Mouse (Mus musculus) thymus, adult 2 months (tissue): ENCODE data around the gene Pten. TPM values are rescaled to one million over a fixed set of nuclear protein-coding genes. Genes with fewer than 3 reads are reported as not detected.
"Not testable (repeated sequence)": the region's sequence is repeated elsewhere in the genome, so short reads cannot be mapped to it uniquely, and the experiment has no call there.

ENCODE experiments used
- DNase-seq: peaks from one replicate; pipeline ENCODE4 v3.0.0; 2021
- H3K27ac ChIP-seq: fragments of 200-500 bp; 2 replicates; pipeline ENCODE4 v1.5.1; 2012; ENCODE audit warnings: low read length, control low read depth; ENCODE audit not compliant: control insufficient read depth, insufficient read depth
- H3K27me3 ChIP-seq: fragments of 200-500 bp; 2 replicates; pipeline ENCODE4 v1.6.1; 2012; ENCODE audit warnings: mild to moderate bottlenecking, low read length, moderate library complexity, mixed read lengths; ENCODE audit not compliant: control insufficient read depth, insufficient read depth
- H3K36me3 ChIP-seq: fragments of 200-500 bp; 2 replicates; pipeline ENCODE4 v1.6.1; 2012; ENCODE audit warnings: mild to moderate bottlenecking, low read length, moderate library complexity; ENCODE audit not compliant: control insufficient read depth, insufficient read depth
- H3K4me1 ChIP-seq: fragments of 200-500 bp; replicated peaks from 2 replicates; pipeline ENCODE4 v1.6.1; 2012; ENCODE audit warnings: low read length; ENCODE audit not compliant: control insufficient read depth, insufficient read depth
- H3K4me3 ChIP-seq: fragments of 200-500 bp; 2 replicates; pipeline ENCODE4 v1.5.1; 2012; ENCODE audit warnings: mild to moderate bottlenecking, low read length, control low read depth, moderate library complexity; ENCODE audit not compliant: control insufficient read depth, insufficient read depth
- CTCF ChIP-seq: fragments of 200-500 bp; IDR thresholded peaks from 2 replicates; pipeline ENCODE4 v1.5.1; 2012; ENCODE audit warnings: mild to moderate bottlenecking, control low read depth, low read length, moderate library complexity, borderline replicate concordance; ENCODE audit not compliant: control insufficient read depth, poor library complexity, insufficient read depth; ENCODE audit errors: extremely low read depth
- POLR2A ChIP-seq: fragments of 200-500 bp; IDR thresholded peaks from 2 replicates; pipeline ENCODE4 v1.6.1; 2012; ENCODE audit warnings: mild to moderate bottlenecking, low read length, control low read depth, moderate library complexity; ENCODE audit not compliant: control insufficient read depth, poor library complexity, insufficient read depth; ENCODE audit errors: extremely low read depth
- WGBS: fragments of 180-500 bp; shearing (Covaris S2); methylation state at CpG from one replicate; pipeline ENCODE4 v1.1.7; 2018; 5-methylcytosine and 5-hydroxymethylcytosine counted together
- polyA plus RNA-seq: library from polyadenylated mRNA; depleted of rRNA; stranded (reverse); fragments of >200 nt; gene quantifications from 2 replicates; pipeline ENCODE4 v1.2.3, GENCODE M21; 2012

The Pten gene
- polyA plus RNA-seq, 1 experiment: 37.0 TPM

DNA sequence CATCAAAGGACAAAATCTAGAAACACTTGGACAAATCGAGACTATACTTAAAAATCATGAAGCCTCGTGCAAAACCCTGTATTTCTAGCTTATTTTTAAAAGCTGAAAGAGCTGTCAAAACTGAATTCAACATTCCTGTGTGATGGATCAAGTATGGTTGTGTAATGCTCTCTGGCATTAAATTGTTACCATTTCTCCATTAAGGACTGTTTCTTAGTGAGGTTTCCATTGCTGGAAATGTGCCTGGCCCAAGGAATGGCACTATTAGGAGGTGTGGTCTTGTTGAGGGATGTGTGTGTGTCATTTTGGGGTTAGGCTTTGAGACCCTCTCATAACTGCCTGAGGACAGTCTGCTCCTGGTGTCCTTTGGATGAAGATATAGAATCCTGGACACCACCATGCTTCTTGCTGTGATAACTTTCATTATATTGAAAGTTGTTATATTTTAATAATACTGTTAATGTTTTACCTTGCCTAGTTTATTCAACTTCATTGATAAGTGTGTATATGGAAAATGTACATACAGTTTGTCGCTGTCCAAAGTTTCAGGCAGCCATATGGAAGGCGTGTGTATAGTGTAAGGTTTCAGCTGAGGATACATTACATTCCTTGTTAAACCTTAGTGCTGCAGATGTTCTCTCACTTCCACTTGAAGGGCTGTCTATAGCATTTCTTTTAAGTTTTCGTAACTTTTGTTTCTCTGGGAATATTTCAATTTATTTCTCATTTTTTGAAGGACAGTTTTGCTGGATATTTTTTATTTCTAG lies 24.2 kb downstream of the Pten start:
- Histone ChIP-seq H3K27me3 (no peaks in the 10 kb centered on the region), H3K4me1 (peaks cover 2% of the 10 kb centered on the region; the same call in 1 of the 2 replicates), H3K4me3 (no peak overlapping the region), H3K36me3 (peaks cover 4% of the 10 kb centered on the region; the same call in 1 of the 2 replicates), H3K27ac (no peak overlapping the region)
- TF ChIP-seq POLR2A: no peak
- TF ChIP-seq CTCF: no peak
- DNase-seq: no peak
- WGBS: 93% methylated on average over 5 of the region's 5 CpGs

DNA sequence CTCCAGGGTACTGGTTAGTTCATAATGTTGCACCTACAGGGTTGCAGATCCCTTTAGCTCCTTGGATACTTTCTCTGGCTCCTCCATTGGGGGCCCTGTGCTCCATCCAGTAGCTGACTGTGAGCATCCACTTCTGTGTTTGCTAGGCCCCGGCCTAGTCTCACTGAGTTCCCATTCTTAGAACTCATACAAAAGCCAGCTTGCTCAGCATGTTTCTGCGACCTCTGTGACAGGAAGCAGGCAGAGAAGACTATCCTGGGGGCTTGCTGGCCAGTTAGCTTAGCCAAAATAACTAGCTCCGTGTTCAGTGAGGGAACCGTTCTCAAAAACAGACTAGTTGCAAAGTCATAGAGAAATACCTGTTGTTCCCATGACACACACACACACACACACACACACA lies 30.1 kb downstream of the Pten start:
- H3K36me3 ChIP-seq, H3K4me1 ChIP-seq, DNase-seq, H3K27me3 ChIP-seq, H3K4me3 ChIP-seq, H3K27ac ChIP-seq: not testable (repeated sequence)
- WGBS: 41% methylated on average over 4 of the region's 4 CpGs

DNA sequence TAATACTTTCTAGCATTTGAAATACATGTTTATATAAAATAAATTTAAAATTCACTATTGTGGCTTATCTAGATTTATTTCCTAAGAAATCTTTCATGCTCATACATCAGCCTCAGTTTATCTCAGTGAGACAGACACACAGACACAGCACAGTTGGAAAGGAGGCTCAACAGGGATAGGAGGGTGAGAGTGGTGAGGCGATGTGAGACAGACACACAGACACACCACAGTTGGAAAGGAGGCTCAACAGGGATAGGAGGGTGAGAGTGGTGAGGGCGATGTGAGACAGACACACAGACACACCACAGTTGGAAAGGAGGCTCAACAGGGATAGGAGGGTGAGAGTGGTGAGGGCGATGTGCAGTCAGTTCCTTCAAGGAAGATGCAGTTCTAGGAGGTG lies 30.7 kb downstream of the Pten start:
- 96% methylated on average over 3 of the region's 3 CpGs for WGBS
- H3K27me3 ChIP-seq, H3K4me3 ChIP-seq: not testable (repeated sequence)

DNA sequence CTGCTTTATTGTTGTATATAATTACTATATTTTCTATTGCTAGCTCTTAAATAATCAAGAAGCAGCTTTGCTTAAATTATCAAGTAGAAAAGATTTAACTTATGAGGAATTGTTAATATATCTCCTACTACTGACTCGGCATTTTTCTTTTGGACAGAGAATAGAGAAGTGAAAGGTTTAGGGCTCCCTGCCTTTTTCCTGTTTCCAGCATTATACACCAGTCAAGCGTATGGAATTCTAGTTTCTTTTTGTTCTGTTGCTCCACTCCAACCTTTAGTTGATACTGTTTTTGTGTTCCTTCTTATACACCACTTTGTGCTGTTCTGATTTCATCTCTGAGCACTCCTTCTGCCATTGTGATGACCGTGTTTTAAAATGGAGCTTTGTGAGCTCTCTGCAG lies 32.2 kb downstream of the Pten start:
- Histone ChIP-seq H3K27ac (no peak overlapping the region), H3K36me3 (no peaks in the 10 kb centered on the region; the same call in 1 of the 2 replicates), H3K4me1 (peaks cover 5% of the 10 kb centered on the region; the same call in 1 of the 2 replicates), H3K27me3 (no peaks in the 10 kb centered on the region), H3K4me3 (no peak overlapping the region)
- DNase-seq: no peak
- WGBS: 78% methylated on average over 3 of the region's 3 CpGs
- TF ChIP-seq CTCF (no peak), POLR2A (no peak)

More for the DNA sequence above, 30.7 kb downstream of the Pten start:
- not testable (repeated sequence) for H3K36me3 ChIP-seq, H3K27ac ChIP-seq, DNase-seq, H3K4me1 ChIP-seq

DNA sequence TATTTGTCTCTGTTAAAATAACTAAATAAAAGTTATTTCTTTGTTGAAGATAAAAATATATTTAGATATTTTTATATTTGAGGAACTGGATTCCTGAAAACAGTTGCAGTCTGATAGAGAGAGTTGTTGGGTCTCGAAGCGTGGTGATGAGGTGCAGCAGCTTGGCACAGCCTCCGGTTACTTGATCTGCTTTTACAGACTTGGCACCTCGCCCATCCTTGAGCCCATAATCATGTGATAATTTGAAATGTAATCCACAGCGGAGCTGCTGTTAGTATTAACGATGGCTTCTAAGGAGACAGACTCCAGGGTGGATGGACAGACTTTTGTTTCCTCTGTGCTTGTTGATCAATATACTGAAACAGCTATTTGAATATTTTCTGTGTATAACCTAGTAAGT lies 35.3 kb downstream of the Pten start:
- H3K27ac ChIP-seq: no peak overlapping the region
- H3K36me3 ChIP-seq: peaks cover 3% of the 10 kb centered on the region; the same call in 1 of the 2 replicates
- DNase-seq: no peak
- no peak overlapping the region for H3K4me3 ChIP-seq
- TF ChIP-seq POLR2A: no peak
- no peak for TF ChIP-seq CTCF
- H3K4me1 ChIP-seq: peaks cover 4% of the 10 kb centered on the region; the same call in 1 of the 2 replicates
- H3K27me3 ChIP-seq: no peaks in the 10 kb centered on the region
- 69% methylated on average over 6 of the region's 6 CpGs for WGBS

DNA sequence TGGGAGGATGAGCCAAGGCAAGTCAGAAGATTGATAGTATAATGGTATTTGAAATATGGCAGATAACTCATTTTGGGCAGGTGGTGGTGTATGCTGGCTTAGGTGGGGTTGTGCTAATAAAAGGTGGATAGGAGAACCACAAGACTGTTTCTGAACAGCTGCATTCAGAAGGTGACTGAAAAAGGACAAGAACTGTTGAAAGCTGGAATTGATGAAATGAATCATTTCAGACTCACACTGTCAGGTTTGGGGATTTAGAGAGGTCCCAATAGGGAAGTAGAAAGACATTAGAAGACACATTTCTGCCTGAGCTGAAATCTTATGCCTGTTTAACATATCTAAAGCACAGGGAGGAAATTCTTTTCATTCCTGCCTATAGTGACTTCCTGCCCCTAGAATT lies 36.6 kb downstream of the Pten start:
- TF ChIP-seq CTCF (no peak), POLR2A (no peak)
- Histone ChIP-seq H3K4me3 (no peak overlapping the region), H3K27ac (no peak overlapping the region), H3K4me1 (no peaks in the 10 kb centered on the region), H3K27me3 (no peaks in the 10 kb centered on the region), H3K36me3 (peaks cover 3% of the 10 kb centered on the region; the same call in 1 of the 2 replicates)
- DNase-seq: no peak

DNA sequence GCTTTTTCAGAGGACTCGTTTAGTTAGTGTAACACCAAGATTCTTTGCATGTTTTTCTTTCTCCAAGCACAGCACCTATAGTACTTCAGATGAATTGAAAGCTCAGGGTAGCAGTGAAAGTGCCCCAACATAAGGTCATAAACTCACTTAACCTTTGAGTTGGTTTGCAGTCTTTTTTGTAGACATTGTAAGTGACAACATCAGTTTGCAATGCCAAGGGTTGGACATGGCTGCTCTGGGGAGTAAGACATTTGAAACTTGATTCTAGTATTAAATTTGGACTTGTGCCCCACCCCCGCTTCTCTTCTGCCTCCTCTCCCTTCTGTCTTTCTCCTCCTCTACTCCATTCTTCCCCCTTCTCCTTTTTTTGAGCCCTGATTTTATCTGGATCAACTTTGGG lies 43.3 kb downstream of the Pten start:
- TF ChIP-seq POLR2A (no peak), CTCF (no peak)
- Histone ChIP-seq H3K4me3 (no peak overlapping the region), H3K4me1 (no peaks in the 10 kb centered on the region), H3K27me3 (no peaks in the 10 kb centered on the region), H3K36me3 (peaks cover 34% of the 10 kb centered on the region), H3K27ac (no peak overlapping the region)
- WGBS: 94% methylated on average over 2 of the region's 2 CpGs
- no peak for DNase-seq
